Mouse (Mus musculus) heart, embryonic 15.5 days (tissue): ENCODE measurements at regions not wholly inside any gene's neighbourhood (a gene's known extent, or its start where the extent isn't known, plus 50 kb on each side); places are given as distances from the start of the nearest gene placed in this dataset.

ENCODE experiments used
- ATAC-seq: fragments of 200-750 bp; cut with Nextera tagmentation; replicated peaks from 2 replicates; pipeline ENCODE4 v1.8.0; 2017; ENCODE audit warnings: low read depth, moderate TSS enrichment; ENCODE audit not compliant: insufficient number of reproducible peaks, insufficient read depth, low FRiP score
- H3K27ac ChIP-seq: fragments of 300-500 bp; sonication (generic); 2 replicates; pipeline ENCODE4 v1.5.1; 2015; ENCODE audit warnings: mild to moderate bottlenecking, inconsistent platforms
- H3K27me3 ChIP-seq: fragments of 300-500 bp; sonication (generic); 2 replicates; pipeline ENCODE4 v1.6.1; 2015; ENCODE audit warnings: inconsistent platforms
- H3K36me3 ChIP-seq: fragments of 300-500 bp; sonication (generic); 2 replicates; pipeline ENCODE4 v1.6.1; 2015; ENCODE audit warnings: mild to moderate bottlenecking, inconsistent platforms
- H3K4me1 ChIP-seq: fragments of 300-500 bp; sonication (generic); replicated peaks from 2 replicates; pipeline ENCODE4 v1.6.1; 2015; ENCODE audit warnings: inconsistent platforms
- H3K4me2 ChIP-seq: fragments of 300-500 bp; sonication (generic); 2 replicates; pipeline ENCODE4 v1.6.1; 2015; ENCODE audit warnings: inconsistent platforms, mild to moderate bottlenecking, moderate library complexity
- H3K4me3 ChIP-seq: fragments of 300-500 bp; sonication (generic); 2 replicates; pipeline ENCODE4 v1.5.1; 2015; ENCODE audit warnings: mild to moderate bottlenecking, inconsistent platforms
- H3K9ac ChIP-seq: fragments of 300-500 bp; sonication (generic); 2 replicates; pipeline ENCODE4 v1.6.1; 2015; ENCODE audit warnings: mild to moderate bottlenecking, inconsistent platforms
- H3K9me3 ChIP-seq: fragments of 300-500 bp; sonication (generic); replicated peaks from 2 replicates; pipeline ENCODE4 v1.6.1; 2016; ENCODE audit warnings: inconsistent platforms
- WGBS: fragments of 180-500 bp; shearing (Covaris S2); methylation state at CpG from one replicate; pipeline ENCODE4 v1.1.7; 2015; ENCODE audit warnings: mixed read lengths; 5-methylcytosine and 5-hydroxymethylcytosine counted together

- Histone ChIP-seq H3K9ac (no peak overlapping the region), H3K27ac (no peak overlapping the region), H3K4me1 (peaks cover 26% of the 10 kb centered on the region), H3K4me2 (no peak overlapping the region), H3K4me3 (no peak overlapping the region), H3K9me3 (no peaks in the 10 kb centered on the region), H3K27me3 (no peaks in the 10 kb centered on the region), H3K36me3 (no peaks in the 10 kb centered on the region)
- WGBS: 94% methylated on average over 7 of the region's 7 CpGs
- no peak for ATAC-seq
Observed at GRCm38 (mm10) chr2:167763891-167764410, 74.3 kb upstream of the Tmem189 start.

- no peaks in the 10 kb centered on the region for H3K27me3 ChIP-seq
- H3K4me2 ChIP-seq: no peak overlapping the region
- H3K4me3 ChIP-seq: no peak overlapping the region
- peaks cover 31% of the 10 kb centered on the region for H3K4me1 ChIP-seq
- WGBS: 67% methylated on average over 17 of the region's 17 CpGs
- no peaks in the 10 kb centered on the region for H3K36me3 ChIP-seq
- 0 out of 2 replicates have a peak overlapping the region, but pooled peaks have one; percentile 2 for H3K27ac ChIP-seq
- no peak overlapping the region for H3K9ac ChIP-seq
- no peaks in the 10 kb centered on the region for H3K9me3 ChIP-seq
- no peak for ATAC-seq
Observed at GRCm38 (mm10) chr2:167761404-167761936, 71.8 kb upstream of the Tmem189 start.

DNA sequence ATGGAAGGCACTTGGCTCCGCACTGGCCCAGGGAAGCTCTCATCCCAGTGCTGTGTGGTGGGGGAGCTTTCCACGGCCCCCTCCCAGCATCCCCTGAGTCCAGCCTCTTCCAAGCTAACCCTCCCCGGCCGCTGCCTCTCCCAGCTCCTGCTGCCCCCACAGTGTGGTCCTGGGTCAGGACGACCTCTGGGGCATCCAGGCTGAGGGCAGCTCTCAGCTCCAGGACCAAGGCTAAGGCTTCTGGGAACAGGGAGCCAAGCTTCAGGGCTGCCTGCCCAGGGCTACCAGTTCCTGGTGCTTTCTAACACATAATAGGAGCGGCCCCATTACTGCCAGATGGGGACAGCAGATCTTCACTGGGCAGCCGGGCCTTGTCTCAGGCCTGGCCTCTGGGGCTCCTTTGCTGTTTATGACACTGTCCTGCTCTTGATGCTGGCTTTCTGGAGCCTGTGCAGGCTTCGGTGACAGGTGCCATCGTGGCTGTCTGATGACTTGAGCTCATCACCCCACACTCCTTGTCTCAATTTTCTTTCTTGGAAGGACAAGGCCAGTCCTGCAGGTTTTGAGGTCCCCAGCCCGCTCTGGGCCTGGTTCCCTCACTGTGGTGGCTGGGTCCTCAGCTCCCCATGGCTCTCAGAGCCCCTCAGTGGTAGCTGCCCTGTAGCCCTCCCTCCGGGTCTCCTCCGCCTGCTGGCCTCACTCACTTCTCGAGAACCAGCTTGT is 71.2 kb upstream of the Tmem189 start:
- no peaks in the 10 kb centered on the region for H3K27me3 ChIP-seq
- H3K36me3 ChIP-seq: no peaks in the 10 kb centered on the region
- H3K4me3 ChIP-seq: no peak overlapping the region
- H3K27ac ChIP-seq: no peak overlapping the region
- H3K9ac ChIP-seq: no peak overlapping the region
- ATAC-seq: no peak
- H3K9me3 ChIP-seq: no peaks in the 10 kb centered on the region
- H3K4me1 ChIP-seq: peaks cover 31% of the 10 kb centered on the region
- H3K4me2 ChIP-seq: no peak overlapping the region
- 77% methylated on average over 13 of the region's 13 CpGs for WGBS

DNA sequence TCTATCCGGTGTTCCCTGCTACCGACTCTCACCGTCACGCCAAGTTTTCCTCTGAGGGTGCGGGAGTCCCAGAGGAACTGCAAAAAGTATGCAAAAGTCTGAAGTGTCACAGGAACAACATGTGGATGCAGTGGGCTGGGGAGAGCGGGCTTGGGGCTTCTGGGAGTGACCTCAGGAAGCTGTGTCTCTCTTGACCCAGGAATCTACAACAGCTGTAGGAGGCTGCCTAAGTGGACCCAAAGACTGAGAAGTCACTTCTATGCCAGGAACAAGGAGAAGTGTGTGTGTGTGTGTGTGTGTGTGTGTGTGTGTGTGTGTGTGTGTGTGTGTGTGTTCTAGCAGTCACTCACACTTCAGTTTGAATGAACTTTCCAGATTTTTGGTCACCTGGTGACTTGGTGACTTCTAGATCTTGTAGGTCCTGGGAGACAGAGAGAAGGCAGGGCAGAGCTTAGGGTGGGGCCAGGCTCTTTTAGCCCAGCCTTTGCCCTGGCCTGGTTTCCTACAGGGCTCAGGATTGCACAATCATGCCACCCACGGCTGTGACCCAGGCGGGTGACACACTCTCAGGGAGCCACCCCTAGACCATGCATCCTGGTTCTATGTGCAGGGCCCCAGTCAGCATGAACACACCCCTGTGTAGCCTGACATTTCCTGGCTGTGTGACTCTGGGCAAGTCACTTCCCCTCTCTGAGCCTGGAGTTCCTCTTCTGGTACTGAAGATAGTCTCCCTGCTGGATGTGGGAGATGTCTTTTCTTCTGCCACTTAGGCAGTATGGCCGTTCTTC is 70.2 kb upstream of the Tmem189 start:
- Histone ChIP-seq H3K9ac (no peak overlapping the region), H3K4me1 (peaks cover 30% of the 10 kb centered on the region), H3K27ac (no peak overlapping the region), H3K9me3 (no peaks in the 10 kb centered on the region), H3K4me2 (no peak overlapping the region), H3K4me3 (no peak overlapping the region), H3K36me3 (no peaks in the 10 kb centered on the region), H3K27me3 (no peaks in the 10 kb centered on the region)
- 85% methylated on average over 9 of the region's 9 CpGs for WGBS
- no peak for ATAC-seq

DNA sequence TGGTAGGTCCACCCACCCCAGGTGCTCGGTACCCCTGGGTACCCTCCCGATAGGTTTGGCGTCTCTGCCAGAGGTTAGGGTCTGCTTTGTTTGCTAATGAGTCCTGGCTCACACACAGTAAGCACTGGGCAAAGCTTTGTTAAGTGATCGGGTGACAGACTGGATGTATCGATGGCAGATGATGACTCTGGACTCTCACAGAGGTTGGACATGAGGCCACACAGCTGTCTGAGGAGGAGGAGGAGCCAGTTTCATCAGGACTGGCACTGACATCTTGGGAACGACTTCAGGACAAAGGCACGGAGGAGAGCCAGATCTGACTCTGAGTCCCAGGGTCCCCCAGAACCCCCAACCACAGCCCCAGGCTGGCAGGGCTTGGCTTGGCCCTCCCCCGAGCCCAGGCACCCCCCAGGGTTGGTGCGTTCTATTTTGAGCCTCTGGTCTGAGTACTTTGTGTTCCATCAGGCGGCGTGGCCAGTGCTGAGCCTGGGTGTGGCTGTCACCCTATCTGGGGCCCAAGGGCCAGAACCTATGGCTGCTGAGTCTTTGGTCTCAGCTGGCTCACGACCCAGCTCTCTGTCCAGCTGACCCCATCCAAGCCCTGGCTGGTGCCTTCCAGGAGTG is 67.6 kb upstream of the Tmem189 start:
- H3K4me3 ChIP-seq: no peak overlapping the region
- H3K9me3 ChIP-seq: no peaks in the 10 kb centered on the region
- no peaks in the 10 kb centered on the region for H3K36me3 ChIP-seq
- peak; percentile 44; the same call in 1 of the 2 replicates for ATAC-seq
- peaks cover 37% of the 10 kb centered on the region for H3K4me1 ChIP-seq
- no peaks in the 10 kb centered on the region for H3K27me3 ChIP-seq
- 48% methylated on average over 12 of the region's 12 CpGs for WGBS
- no peak overlapping the region for H3K27ac ChIP-seq
- H3K9ac ChIP-seq: peak overlapping the region; percentile 2; the same call in 1 of the 2 replicates
- H3K4me2 ChIP-seq: no peak overlapping the region

DNA sequence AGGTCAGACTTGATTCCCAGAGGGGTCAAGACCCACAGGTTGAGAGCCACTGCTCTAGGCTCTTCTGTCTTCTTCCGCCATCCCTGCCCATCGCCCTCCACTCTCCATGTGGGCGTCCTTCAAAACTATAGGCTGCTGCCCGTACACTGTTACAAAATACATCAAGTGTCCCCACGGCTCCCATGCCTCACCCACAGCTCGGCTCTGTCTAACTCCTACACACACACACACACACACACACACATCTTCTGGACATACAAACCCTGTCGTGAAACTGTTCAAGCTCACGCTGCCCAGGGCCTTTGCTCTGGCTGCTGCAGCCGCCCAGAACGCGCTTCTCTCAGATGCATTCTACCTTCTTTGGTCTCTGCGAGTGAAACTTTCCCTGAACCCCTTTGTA is 67.1 kb upstream of the Tmem189 start:
- Histone ChIP-seq H3K4me1 (peaks cover 35% of the 10 kb centered on the region), H3K4me3 (no peak overlapping the region), H3K9ac (no peak overlapping the region), H3K27ac (no peak overlapping the region), H3K27me3 (no peaks in the 10 kb centered on the region), H3K4me2 (no peak overlapping the region), H3K9me3 (no peaks in the 10 kb centered on the region), H3K36me3 (no peaks in the 10 kb centered on the region)
- 84% methylated on average over 12 of the region's 12 CpGs for WGBS
- no peak for ATAC-seq

GRCm38 (mm10) chr2:167754929-167755551 is 65.4 kb upstream of the Tmem189 start:
- no peak overlapping the region for H3K4me2 ChIP-seq
- no peak overlapping the region for H3K4me3 ChIP-seq
- H3K4me1 ChIP-seq: peaks cover 28% of the 10 kb centered on the region
- H3K9me3 ChIP-seq: no peaks in the 10 kb centered on the region
- WGBS: 64% methylated on average over 22 of the region's 22 CpGs
- H3K9ac ChIP-seq: no peak overlapping the region
- H3K27ac ChIP-seq: no peak overlapping the region
- H3K27me3 ChIP-seq: no peaks in the 10 kb centered on the region
- no peak for ATAC-seq
- H3K36me3 ChIP-seq: no peaks in the 10 kb centered on the region

GRCm38 (mm10) chr2:167753898-167754297 is 64.3 kb upstream of the Tmem189 start:
- no peak for ATAC-seq
- Histone ChIP-seq H3K9me3 (no peaks in the 10 kb centered on the region), H3K4me1 (peaks cover 28% of the 10 kb centered on the region), H3K27me3 (0 out of 2 replicates have a peak, but pooled peaks cover 5% of the 10 kb centered on the region), H3K36me3 (no peaks in the 10 kb centered on the region), H3K4me2 (no peak overlapping the region), H3K27ac (no peak overlapping the region), H3K9ac (no peak overlapping the region), H3K4me3 (no peak overlapping the region)
- WGBS: 53% methylated on average over 9 of the region's 9 CpGs

DNA sequence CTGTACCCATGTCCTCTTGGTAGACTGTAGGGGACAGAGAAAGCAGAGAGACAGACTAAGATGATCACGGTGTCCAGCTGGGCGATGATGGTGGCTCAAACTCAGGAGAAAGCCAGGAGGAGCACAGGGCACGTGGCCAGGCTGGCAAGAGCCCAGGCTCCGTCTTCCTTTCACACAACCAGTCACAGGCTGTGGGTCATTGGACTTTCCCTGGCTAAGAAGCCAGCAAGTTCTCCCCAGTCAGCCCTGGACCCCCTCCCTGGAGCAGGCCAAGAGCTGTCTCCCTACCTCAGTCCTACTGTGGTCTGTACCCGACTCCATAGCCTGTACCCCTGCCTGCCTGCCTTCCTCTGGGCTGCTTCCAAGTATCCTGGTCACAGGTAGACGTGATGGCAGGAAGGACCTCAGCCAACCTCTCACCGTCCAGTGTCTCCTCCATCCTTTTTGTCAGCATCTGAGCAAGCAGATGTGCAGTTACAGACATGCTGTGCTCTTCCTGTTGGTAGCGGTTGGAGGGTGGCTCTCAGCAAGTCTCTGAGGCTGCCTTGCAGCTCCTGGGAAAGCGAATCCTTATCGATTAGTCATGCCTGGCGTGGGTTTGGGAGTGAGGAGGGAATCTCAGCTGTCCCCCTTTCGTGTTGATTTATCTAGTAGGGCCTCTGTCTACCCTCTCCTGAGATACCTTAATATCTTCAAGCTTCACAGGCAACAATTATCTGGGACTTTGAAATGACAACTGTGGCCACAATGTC is 63.4 kb upstream of the Tmem189 start:
- H3K4me1 ChIP-seq: peaks cover 26% of the 10 kb centered on the region
- H3K27ac ChIP-seq: no peak overlapping the region
- no peaks in the 10 kb centered on the region for H3K36me3 ChIP-seq
- 0 out of 2 replicates have a peak, but pooled peaks cover 5% of the 10 kb centered on the region for H3K27me3 ChIP-seq
- no peaks in the 10 kb centered on the region for H3K9me3 ChIP-seq
- H3K4me2 ChIP-seq: no peak overlapping the region
- WGBS: 60% methylated on average over 12 of the region's 12 CpGs
- no peak overlapping the region for H3K4me3 ChIP-seq
- no peak overlapping the region for H3K9ac ChIP-seq
- ATAC-seq: no peak

- H3K27me3 ChIP-seq: 0 out of 2 replicates have a peak, but pooled peaks cover 5% of the 10 kb centered on the region
- 69% methylated on average over 2 of the region's 2 CpGs for WGBS
Observed at GRCm38 (mm10) chr2:167751585-167751984, 62.0 kb upstream of the Tmem189 start.

More at GRCm38 (mm10) chr2:167751585-167751984, 62.0 kb upstream of the Tmem189 start:
- Histone ChIP-seq H3K9me3 (no peaks in the 10 kb centered on the region), H3K9ac (no peak overlapping the region), H3K4me3 (no peak overlapping the region), H3K4me1 (peaks cover 24% of the 10 kb centered on the region), H3K4me2 (no peak overlapping the region), H3K27ac (no peak overlapping the region), H3K36me3 (no peaks in the 10 kb centered on the region)
- ATAC-seq: no peak
